Mouse (Mus musculus): Measurements from ENCODE around the gene Mrpl53. TPM values are rescaled to one million over a fixed set of nuclear protein-coding genes. Genes with fewer than 3 reads are reported as not detected.

Mrpl53 gene
- polyA plus RNA-seq (2015; fragmentation: Nextera tagmentation; extraction: Ambion mirVana): 109 and 122 TPM in 2 replicates

GRCm38 (mm10) chr6:83108762-83109668 lies at the start of gene Mrpl53:
Mrpl53 (plus strand) TSS chr6:83109040.
- Histone ChIP-seq H3K4me1 (replicated peaks; ENCODE audit: control insufficient read depth, insufficient read depth, low read length) (peaks cover 20% of the 10 kb centered on the region), H3K27ac (ENCODE audit: low read length) (peak within 1 kb of the TSS; percentile 72), H3K4me2 (ENCODE audit: low read length) (peak within 1 kb of the TSS; percentile 96), H3K36me3 (ENCODE audit: control insufficient read depth, insufficient read depth) (no peaks in the 10 kb centered on the region), H3K9ac (replicated peaks; ENCODE audit: low read depth, low read length) (peak within 1 kb of the TSS; percentile 93), H3K27me3 (replicated peaks; ENCODE audit: control insufficient read depth, insufficient read depth, low read length) (no peaks in the 10 kb centered on the region), H3K4me3 (replicated peaks; ENCODE audit: low read length) (peak within 1 kb of the TSS; percentile 96), H3K9me3 (ENCODE audit: control insufficient read depth, low read length) (no peaks in the 10 kb centered on the region)
- WGBS: under 1% methylated on average over 76 of the region's 76 CpGs
- peak; percentile 79 for ATAC-seq

GRCm38 (mm10) chr6:83065995-83066394 lies 42.8 kb upstream of the Mrpl53 start:
- 29% methylated on average over 8 of the region's 8 CpGs for WGBS
- H3K4me3 ChIP-seq (replicated peaks; ENCODE audit: low read length): no peak overlapping the region
- peaks cover 14% of the 10 kb centered on the region for H3K4me1 ChIP-seq (replicated peaks; ENCODE audit: control insufficient read depth, insufficient read depth, low read length)
- H3K27ac ChIP-seq (ENCODE audit: low read length): no peak overlapping the region
- H3K9me3 ChIP-seq (ENCODE audit: control insufficient read depth, low read length): no peaks in the 10 kb centered on the region
- H3K27me3 ChIP-seq (replicated peaks; ENCODE audit: control insufficient read depth, insufficient read depth, low read length): peaks cover 79% of the 10 kb centered on the region
- no peaks in the 10 kb centered on the region for H3K36me3 ChIP-seq (ENCODE audit: control insufficient read depth, insufficient read depth)
- no peak for ATAC-seq
- H3K4me2 ChIP-seq (ENCODE audit: low read length): no peak overlapping the region
- H3K9ac ChIP-seq (replicated peaks; ENCODE audit: low read depth, low read length): no peak overlapping the region

- Histone ChIP-seq H3K9ac (replicated peaks; ENCODE audit: low read depth, low read length) (no peak overlapping the region), H3K4me3 (replicated peaks; ENCODE audit: low read length) (no peak overlapping the region), H3K36me3 (ENCODE audit: control insufficient read depth, insufficient read depth) (no peaks in the 10 kb centered on the region), H3K4me2 (ENCODE audit: low read length) (no peak overlapping the region), H3K9me3 (ENCODE audit: control insufficient read depth, low read length) (no peaks in the 10 kb centered on the region), H3K27ac (ENCODE audit: low read length) (no peak overlapping the region), H3K4me1 (replicated peaks; ENCODE audit: control insufficient read depth, insufficient read depth, low read length) (peaks cover 18% of the 10 kb centered on the region), H3K27me3 (replicated peaks; ENCODE audit: control insufficient read depth, insufficient read depth, low read length) (peaks cover 82% of the 10 kb centered on the region)
- 24% methylated on average over 6 of the region's 6 CpGs for WGBS
- ATAC-seq: no peak
Measured at GRCm38 (mm10) chr6:83066441-83066840, 42.4 kb upstream of the Mrpl53 start.

- H3K4me3 ChIP-seq (replicated peaks; ENCODE audit: low read length): no peak overlapping the region
- H3K4me2 ChIP-seq (ENCODE audit: low read length): no peak overlapping the region
- H3K4me1 ChIP-seq (replicated peaks; ENCODE audit: control insufficient read depth, insufficient read depth, low read length): peaks cover 18% of the 10 kb centered on the region
- H3K9ac ChIP-seq (replicated peaks; ENCODE audit: low read depth, low read length): no peak overlapping the region
- 1% methylated on average over 8 of the region's 8 CpGs for WGBS
- H3K27me3 ChIP-seq (replicated peaks; ENCODE audit: control insufficient read depth, insufficient read depth, low read length): peaks cover 81% of the 10 kb centered on the region
- no peaks in the 10 kb centered on the region for H3K36me3 ChIP-seq (ENCODE audit: control insufficient read depth, insufficient read depth)
- H3K9me3 ChIP-seq (ENCODE audit: control insufficient read depth, low read length): no peaks in the 10 kb centered on the region
- no peak for ATAC-seq
- no peak overlapping the region for H3K27ac ChIP-seq (ENCODE audit: low read length)
Measured at GRCm38 (mm10) chr6:83068221-83068620, 40.6 kb upstream of the Mrpl53 start.

- no peak for ATAC-seq
- H3K4me1 ChIP-seq (replicated peaks; ENCODE audit: control insufficient read depth, insufficient read depth, low read length): peaks cover 18% of the 10 kb centered on the region
- H3K4me3 ChIP-seq (replicated peaks; ENCODE audit: low read length): no peak overlapping the region
- no peaks in the 10 kb centered on the region for H3K36me3 ChIP-seq (ENCODE audit: control insufficient read depth, insufficient read depth)
- no peak overlapping the region for H3K27ac ChIP-seq (ENCODE audit: low read length)
- H3K4me2 ChIP-seq (ENCODE audit: low read length): no peak overlapping the region
- no peak overlapping the region for H3K9ac ChIP-seq (replicated peaks; ENCODE audit: low read depth, low read length)
- WGBS: under 1% methylated on average over 74 of the region's 81 CpGs
- no peaks in the 10 kb centered on the region for H3K9me3 ChIP-seq (ENCODE audit: control insufficient read depth, low read length)
- peaks cover 80% of the 10 kb centered on the region for H3K27me3 ChIP-seq (replicated peaks; ENCODE audit: control insufficient read depth, insufficient read depth, low read length)
Measured at GRCm38 (mm10) chr6:83068706-83069487, 39.9 kb upstream of the Mrpl53 start.

GRCm38 (mm10) chr6:83069488-83070246 lies 39.2 kb upstream of the Mrpl53 start:
- Histone ChIP-seq H3K4me2 (ENCODE audit: low read length) (no peak overlapping the region), H3K9ac (replicated peaks; ENCODE audit: low read depth, low read length) (no peak overlapping the region), H3K36me3 (ENCODE audit: control insufficient read depth, insufficient read depth) (no peaks in the 10 kb centered on the region), H3K4me3 (replicated peaks; ENCODE audit: low read length) (no peak overlapping the region), H3K27ac (ENCODE audit: low read length) (no peak overlapping the region), H3K4me1 (replicated peaks; ENCODE audit: control insufficient read depth, insufficient read depth, low read length) (peaks cover 18% of the 10 kb centered on the region), H3K9me3 (ENCODE audit: control insufficient read depth, low read length) (no peaks in the 10 kb centered on the region), H3K27me3 (replicated peaks; ENCODE audit: control insufficient read depth, insufficient read depth, low read length) (peaks cover 79% of the 10 kb centered on the region)
- WGBS: 1% methylated on average over 67 of the region's 69 CpGs
- peak; percentile 29 for ATAC-seq

- 0% methylated on average over 8 of the region's 10 CpGs for WGBS
- H3K4me1 ChIP-seq (replicated peaks; ENCODE audit: control insufficient read depth, insufficient read depth, low read length): peaks cover 18% of the 10 kb centered on the region
Measured at GRCm38 (mm10) chr6:83070247-83070310, 38.8 kb upstream of the Mrpl53 start, which contains the start of gene Tlx2. Tlx2 (minus strand) TSS chr6:83070293.

GRCm38 (mm10) chr6:83070311-83071219 lies 38.3 kb upstream of the Mrpl53 start:
- H3K4me1 ChIP-seq (replicated peaks; ENCODE audit: control insufficient read depth, insufficient read depth, low read length): peaks cover 18% of the 10 kb centered on the region
- H3K9me3 ChIP-seq (ENCODE audit: control insufficient read depth, low read length): no peaks in the 10 kb centered on the region
- H3K4me3 ChIP-seq (replicated peaks; ENCODE audit: low read length): no peak overlapping the region
- H3K27ac ChIP-seq (ENCODE audit: low read length): no peak overlapping the region
- under 1% methylated on average over 51 of the region's 58 CpGs for WGBS
- ATAC-seq: no peak
- H3K36me3 ChIP-seq (ENCODE audit: control insufficient read depth, insufficient read depth): no peaks in the 10 kb centered on the region
- H3K4me2 ChIP-seq (ENCODE audit: low read length): no peak overlapping the region
- peaks cover 80% of the 10 kb centered on the region for H3K27me3 ChIP-seq (replicated peaks; ENCODE audit: control insufficient read depth, insufficient read depth, low read length)
- H3K9ac ChIP-seq (replicated peaks; ENCODE audit: low read depth, low read length): no peak overlapping the region

More at GRCm38 (mm10) chr6:83070247-83070310, 38.8 kb upstream of the Mrpl53 start, which contains the start of gene Tlx2:
- Histone ChIP-seq H3K9ac (replicated peaks; ENCODE audit: low read depth, low read length) (no peak within 1 kb of the TSS), H3K4me3 (replicated peaks; ENCODE audit: low read length) (no peak within 1 kb of the TSS), H3K27me3 (replicated peaks; ENCODE audit: control insufficient read depth, insufficient read depth, low read length) (peaks cover 79% of the 10 kb centered on the region), H3K4me2 (ENCODE audit: low read length) (no peak within 1 kb of the TSS), H3K9me3 (ENCODE audit: control insufficient read depth, low read length) (no peaks in the 10 kb centered on the region), H3K36me3 (ENCODE audit: control insufficient read depth, insufficient read depth) (no peaks in the 10 kb centered on the region), H3K27ac (ENCODE audit: low read length) (no peak within 1 kb of the TSS)
- no peak for ATAC-seq

Measured in forebrain, embryonic 16.5 days (tissue).